Mouse (Mus musculus): Measurements from ENCODE around the gene Actr6. TPM values are rescaled to one million over a fixed set of nuclear protein-coding genes. Genes with fewer than 3 reads are reported as not detected.

The Actr6 gene
- polyA plus RNA-seq (2012; rRNA removed) = 30.1 and 33.6 TPM in 2 replicates

GRCm38 (mm10) chr10:89732001-89732794 lies at the start of gene Actr6:
TSS of gene Actr6 (minus strand) at chr10:89732295.

GRCm38 (mm10) chr10:89744871-89745665 lies 13.0 kb upstream of the Actr6 start, which contains the start of gene Uhrf1bp1l:
TSS of gene Uhrf1bp1l (plus strand) at chr10:89744991.

GRCm38 (mm10) chr10:89686139-89686808 lies 45.8 kb downstream of the Actr6 start, which contains the start of gene Scyl2:
TSS of gene Scyl2 (minus strand) at chr10:89686285.

Other genes starting within 250 kb of the Actr6 start
- 0.04 and 0.07 TPM in 2 replicates for gene Nr1h4, start 198.7 kb downstream of the Actr6 start, polyA plus RNA-seq (2012; rRNA removed)
- gene Slc17a8, start 111.0 kb downstream of the Actr6 start, polyA plus RNA-seq (2012; rRNA removed) = 1.5 and 1.9 TPM in 2 replicates
- gene Scyl2, start 46.0 kb downstream of the Actr6 start, polyA plus RNA-seq (2012; rRNA removed) = 44.1 and 44.4 TPM in 2 replicates
- 33.7 and 37.5 TPM in 2 replicates for gene Uhrf1bp1l, start 12.7 kb upstream of the Actr6 start, polyA plus RNA-seq (2012; rRNA removed)
- gene Anks1b, start 141.2 kb upstream of the Actr6 start, polyA plus RNA-seq (2012; rRNA removed) = 87.7 and 97.9 TPM in 2 replicates

Measured in central nervous system, embryonic 18 days (tissue).